Mouse (Mus musculus): ENCODE measurements around the gene Gpha2. TPM values are rescaled to one million over a fixed set of nuclear protein-coding genes. Genes with fewer than 3 reads are reported as not detected.
A peak's percentile ranks its signal among the peaks of the same experiment; 100 is the strongest.

The Gpha2 gene
- polyA plus RNA-seq, 1 experiment from 2014 or later = not detected

GRCm38 (mm10) chr19:6268170-6268528 lies 42.0 kb downstream of the Gpha2 start:
- Histone ChIP-seq H3K27me3 (replicated peaks) (peaks cover 7% of the 10 kb centered on the region; the same call in 1 of the 2 replicates), H3K9me3 (no peaks in the 10 kb centered on the region), H3K4me2 (replicated peaks) (no peak overlapping the region), H3K9ac (no peak overlapping the region), H3K27ac (no peak overlapping the region), H3K36me3 (no peaks in the 10 kb centered on the region), H3K4me1 (no peaks in the 10 kb centered on the region), H3K4me3 (no peak overlapping the region)
- WGBS = 13% methylated on average over 8 of the region's 8 CpGs
- peak; percentile 71; the same call in 1 of the 2 replicates for ATAC-seq (ENCODE audit: low FRiP score, low read depth)

DNA sequence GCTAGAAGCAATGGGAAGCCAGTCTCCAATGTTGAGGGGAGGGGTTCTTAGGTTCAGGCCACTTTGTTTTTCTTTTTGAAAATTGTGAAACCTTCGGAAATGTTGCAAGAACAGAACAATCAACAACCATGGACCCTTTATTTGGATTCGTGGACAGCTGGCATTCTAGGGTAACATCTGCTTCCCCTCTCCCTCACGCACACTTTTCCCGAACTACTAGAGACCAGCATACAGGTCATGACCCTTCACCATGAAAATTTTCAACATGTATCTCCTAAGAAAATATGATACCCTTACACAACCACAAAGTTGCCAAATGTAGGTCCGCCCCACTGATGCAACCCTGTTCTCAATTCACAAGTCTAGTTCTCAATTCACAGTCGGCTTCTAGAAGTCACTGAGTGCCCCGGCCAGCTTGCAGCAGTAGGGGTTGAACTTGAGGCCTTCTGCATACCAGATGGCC lies 42.5 kb downstream of the Gpha2 start:
- no peaks in the 10 kb centered on the region for H3K36me3 ChIP-seq
- no peaks in the 10 kb centered on the region for H3K9me3 ChIP-seq
- no peak for ATAC-seq (ENCODE audit: low FRiP score, low read depth)
- WGBS = 83% methylated on average over 7 of the region's 7 CpGs
- no peak overlapping the region for H3K4me3 ChIP-seq
- H3K27me3 ChIP-seq (replicated peaks) = peaks cover 7% of the 10 kb centered on the region; the same call in 1 of the 2 replicates
- no peaks in the 10 kb centered on the region for H3K4me1 ChIP-seq
- H3K9ac ChIP-seq = no peak overlapping the region
- H3K27ac ChIP-seq = no peak overlapping the region
- no peak overlapping the region for H3K4me2 ChIP-seq (replicated peaks)

DNA sequence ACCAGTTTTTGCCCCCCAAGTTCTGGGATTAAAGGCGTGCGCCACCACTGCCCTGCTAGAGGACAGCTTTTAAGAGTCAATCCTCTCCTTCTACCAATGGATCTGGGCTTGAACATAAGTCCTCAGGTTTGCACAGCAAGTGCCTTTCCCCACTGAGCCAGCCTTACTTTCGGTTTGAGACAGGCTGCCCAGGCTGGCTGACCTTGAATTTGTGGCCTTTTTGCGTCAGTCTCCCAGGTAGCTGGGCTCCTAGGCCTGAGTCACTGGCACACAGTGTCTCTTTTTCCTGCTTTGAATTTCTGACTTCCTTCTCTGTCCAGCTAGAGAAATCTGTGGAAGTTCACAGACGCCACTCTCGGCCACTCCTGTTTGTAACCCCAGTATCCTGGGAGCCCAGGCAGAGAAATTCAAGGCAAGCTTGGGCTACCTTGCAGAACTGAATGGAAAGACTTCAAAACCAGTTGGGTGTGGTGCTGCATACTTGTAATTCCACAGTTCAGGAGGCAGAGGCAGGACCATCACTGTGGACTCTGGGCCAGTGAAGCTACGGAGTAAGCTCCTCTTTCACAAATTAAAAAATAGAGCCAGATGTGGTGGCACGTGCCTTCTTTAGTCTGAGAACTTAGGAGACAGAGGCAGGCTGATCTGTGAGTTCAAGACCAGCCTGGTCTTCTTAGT lies 43.8 kb downstream of the Gpha2 start:
- Histone ChIP-seq H3K27ac (no peak overlapping the region), H3K36me3 (no peaks in the 10 kb centered on the region), H3K4me3 (no peak overlapping the region), H3K27me3 (replicated peaks) (peaks cover 7% of the 10 kb centered on the region; the same call in 1 of the 2 replicates), H3K9me3 (no peaks in the 10 kb centered on the region), H3K9ac (no peak overlapping the region), H3K4me2 (replicated peaks) (no peak overlapping the region), H3K4me1 (no peaks in the 10 kb centered on the region)
- no peak for ATAC-seq (ENCODE audit: low FRiP score, low read depth)
- 89% methylated on average over 8 of the region's 8 CpGs for WGBS

DNA sequence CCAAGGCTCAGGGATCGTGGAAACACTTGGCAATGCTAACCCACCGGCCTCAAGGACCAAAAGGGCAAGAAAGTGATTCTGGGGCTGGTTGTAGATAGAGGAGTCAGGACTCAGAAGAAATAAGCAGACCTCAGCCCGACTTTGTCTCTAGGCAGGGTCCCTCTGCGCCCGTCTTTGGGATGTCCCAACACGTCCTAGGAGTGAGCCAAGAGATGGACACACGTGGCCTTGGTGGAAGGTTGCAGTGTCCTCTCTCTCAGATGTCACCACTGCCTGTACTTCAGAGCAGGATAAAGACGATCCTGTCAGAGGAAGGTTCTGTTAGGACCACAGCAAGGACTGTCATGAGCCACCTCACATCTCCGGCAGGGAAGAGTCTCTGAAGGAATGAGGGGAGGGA lies 44.5 kb downstream of the Gpha2 start:
- Histone ChIP-seq H3K36me3 (no peaks in the 10 kb centered on the region), H3K9me3 (no peaks in the 10 kb centered on the region), H3K27ac (no peak overlapping the region), H3K27me3 (replicated peaks) (peaks cover 7% of the 10 kb centered on the region; the same call in 1 of the 2 replicates), H3K9ac (no peak overlapping the region), H3K4me2 (replicated peaks) (no peak overlapping the region), H3K4me1 (peaks cover 2% of the 10 kb centered on the region), H3K4me3 (no peak overlapping the region)
- WGBS = 65% methylated on average over 9 of the region's 9 CpGs
- ATAC-seq (ENCODE audit: low FRiP score, low read depth) = no peak

GRCm38 (mm10) chr19:6271206-6271605 lies 45.0 kb downstream of the Gpha2 start:
- no peak for ATAC-seq (ENCODE audit: low FRiP score, low read depth)
- 32% methylated on average over 8 of the region's 8 CpGs for WGBS

DNA sequence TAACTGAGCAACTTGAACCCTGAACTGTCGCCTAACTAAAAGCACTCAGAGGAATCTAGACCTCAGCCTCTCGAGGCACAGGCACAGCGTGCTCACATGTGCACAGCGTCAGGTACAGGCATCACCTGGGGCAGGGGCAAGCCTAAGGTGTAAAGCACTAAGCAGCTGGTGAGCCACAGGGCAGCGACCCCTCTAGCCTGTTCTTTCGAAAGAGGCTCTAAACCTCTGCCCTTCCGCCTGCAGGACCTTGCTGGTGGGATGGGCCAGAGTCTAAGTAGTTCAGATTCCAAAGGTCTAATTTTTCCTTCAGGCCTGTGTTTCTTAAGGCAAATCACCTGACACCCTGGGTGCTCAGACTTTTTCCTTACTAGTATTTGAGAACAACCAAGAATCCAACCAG lies 45.9 kb downstream of the Gpha2 start:
- WGBS = 70% methylated on average over 7 of the region's 7 CpGs
- Histone ChIP-seq H3K9me3 (no peaks in the 10 kb centered on the region), H3K4me1 (peaks cover 3% of the 10 kb centered on the region), H3K9ac (no peak overlapping the region), H3K36me3 (no peaks in the 10 kb centered on the region), H3K4me3 (no peak overlapping the region), H3K27ac (no peak overlapping the region), H3K4me2 (replicated peaks) (no peak overlapping the region), H3K27me3 (replicated peaks) (peaks cover 7% of the 10 kb centered on the region; the same call in 1 of the 2 replicates)
- no peak for ATAC-seq (ENCODE audit: low FRiP score, low read depth)

More at GRCm38 (mm10) chr19:6271206-6271605, 45.0 kb downstream of the Gpha2 start:
- H3K27me3 ChIP-seq (replicated peaks) = peaks cover 7% of the 10 kb centered on the region; the same call in 1 of the 2 replicates
- no peak overlapping the region for H3K4me3 ChIP-seq
- no peak overlapping the region for H3K27ac ChIP-seq
- no peak overlapping the region for H3K9ac ChIP-seq
- H3K4me2 ChIP-seq (replicated peaks) = no peak overlapping the region
- H3K36me3 ChIP-seq = no peaks in the 10 kb centered on the region
- H3K4me1 ChIP-seq = peaks cover 3% of the 10 kb centered on the region
- no peaks in the 10 kb centered on the region for H3K9me3 ChIP-seq

DNA sequence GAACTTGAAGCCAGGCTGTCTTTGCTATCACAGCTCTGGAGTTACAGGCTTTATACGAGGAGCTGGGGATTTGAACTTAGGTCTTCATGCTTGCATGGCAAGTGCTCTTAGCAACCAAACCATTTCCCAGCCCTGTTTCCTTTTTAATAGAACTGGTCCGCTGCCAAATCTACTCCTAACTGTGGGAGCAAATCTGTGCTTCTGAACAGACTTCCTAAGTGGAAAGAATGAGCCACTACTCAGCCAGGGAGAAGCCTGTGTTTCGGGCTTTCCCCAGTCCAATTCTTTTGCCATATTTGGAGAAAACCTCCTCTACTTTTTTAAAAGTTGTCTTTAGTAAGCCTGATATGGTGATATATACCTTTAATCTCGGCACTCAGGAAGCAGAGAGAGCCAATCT lies 46.6 kb downstream of the Gpha2 start:
- Histone ChIP-seq H3K36me3 (no peaks in the 10 kb centered on the region), H3K27me3 (replicated peaks) (peaks cover 7% of the 10 kb centered on the region; the same call in 1 of the 2 replicates), H3K4me3 (no peak overlapping the region), H3K4me2 (replicated peaks) (no peak overlapping the region), H3K27ac (no peak overlapping the region), H3K4me1 (peaks cover 7% of the 10 kb centered on the region), H3K9me3 (no peaks in the 10 kb centered on the region), H3K9ac (no peak overlapping the region)
- no peak for ATAC-seq (ENCODE audit: low FRiP score, low read depth)
- WGBS = 87% methylated on average over 4 of the region's 4 CpGs

GRCm38 (mm10) chr19:6273592-6273991 lies 47.4 kb downstream of the Gpha2 start:
- Histone ChIP-seq H3K4me2 (replicated peaks) (no peak overlapping the region), H3K4me3 (no peak overlapping the region), H3K27me3 (replicated peaks) (peaks cover 7% of the 10 kb centered on the region; the same call in 1 of the 2 replicates), H3K36me3 (no peaks in the 10 kb centered on the region), H3K4me1 (peaks cover 16% of the 10 kb centered on the region), H3K9ac (no peak overlapping the region), H3K9me3 (no peaks in the 10 kb centered on the region), H3K27ac (no peak overlapping the region)
- WGBS = 79% methylated on average over 4 of the region's 4 CpGs
- no peak for ATAC-seq (ENCODE audit: low FRiP score, low read depth)

GRCm38 (mm10) chr19:6273998-6274608 lies 47.9 kb downstream of the Gpha2 start:
- H3K4me1 ChIP-seq = peaks cover 21% of the 10 kb centered on the region
- H3K4me2 ChIP-seq (replicated peaks) = no peak overlapping the region
- H3K36me3 ChIP-seq = no peaks in the 10 kb centered on the region
- H3K27ac ChIP-seq = no peak overlapping the region
- 89% methylated on average over 13 of the region's 13 CpGs for WGBS
- no peak overlapping the region for H3K4me3 ChIP-seq
- no peak for ATAC-seq (ENCODE audit: low FRiP score, low read depth)
- H3K9me3 ChIP-seq = no peaks in the 10 kb centered on the region
- H3K27me3 ChIP-seq (replicated peaks) = peaks cover 7% of the 10 kb centered on the region; the same call in 1 of the 2 replicates
- H3K9ac ChIP-seq = no peak overlapping the region

DNA sequence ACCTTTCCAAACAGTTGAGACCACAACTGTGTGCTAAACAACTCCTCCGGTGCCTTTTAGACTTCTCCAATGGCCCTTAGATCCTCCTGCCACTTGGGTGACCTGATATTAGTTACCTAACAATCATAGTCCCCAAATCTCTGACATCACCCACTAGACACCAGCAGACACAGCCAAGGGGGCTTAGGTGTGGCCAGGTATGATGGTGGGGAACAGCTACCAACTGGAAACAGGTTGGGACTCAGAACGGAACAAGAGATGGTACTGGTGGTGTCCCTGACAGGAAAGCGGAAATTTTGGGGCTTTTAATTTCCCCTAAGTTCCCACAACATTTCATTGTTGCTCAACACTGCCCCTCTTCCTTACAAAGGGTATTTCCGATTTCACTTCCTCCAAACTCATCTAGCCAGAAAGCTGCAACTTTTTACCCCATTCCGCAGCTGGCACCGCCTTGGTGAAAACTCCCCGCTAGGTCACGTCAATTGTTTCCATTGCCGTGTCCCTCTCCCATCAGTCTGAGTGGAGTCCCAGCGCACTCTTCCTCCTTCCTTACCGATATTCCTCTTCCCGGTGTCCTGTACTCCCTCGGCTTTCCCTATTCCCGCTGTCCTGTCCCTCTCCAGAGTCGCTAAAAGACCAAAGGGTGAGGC lies 49.7 kb downstream of the Gpha2 start:
- peak overlapping the region; percentile 86 for H3K4me3 ChIP-seq
- peaks cover 32% of the 10 kb centered on the region for H3K4me1 ChIP-seq
- peak overlapping the region; percentile 52 for H3K9ac ChIP-seq
- 0 out of 2 replicates have a peak overlapping the region, but pooled peaks have one; percentile 3 for H3K27ac ChIP-seq
- peak overlapping the region; percentile 88 for H3K4me2 ChIP-seq (replicated peaks)
- H3K36me3 ChIP-seq = peaks cover 8% of the 10 kb centered on the region; the same call in 1 of the 2 replicates
- ATAC-seq (ENCODE audit: low FRiP score, low read depth) = no peak
- peaks cover 5% of the 10 kb centered on the region; the same call in 1 of the 2 replicates for H3K27me3 ChIP-seq (replicated peaks)
- 7% methylated on average over 15 of the region's 15 CpGs for WGBS
- no peaks in the 10 kb centered on the region for H3K9me3 ChIP-seq

GRCm38 (mm10) chr19:6276426-6277421 lies 50.5 kb downstream of the Gpha2 start, which contains the start of gene Ehd1:
Gene Ehd1, plus strand, starts transcription at chr19:6276725.
- no peaks in the 10 kb centered on the region for H3K9me3 ChIP-seq
- peak within 1 kb of the TSS; percentile 88 for H3K4me2 ChIP-seq (replicated peaks)
- no peaks in the 10 kb centered on the region for H3K27me3 ChIP-seq (replicated peaks)
- peak within 1 kb of the TSS; percentile 50 for H3K27ac ChIP-seq
- peaks cover 32% of the 10 kb centered on the region for H3K4me1 ChIP-seq
- H3K4me3 ChIP-seq = peak within 1 kb of the TSS; percentile 86
- ATAC-seq (ENCODE audit: low FRiP score, low read depth) = peak; percentile 94
- peak within 1 kb of the TSS; percentile 87 for H3K9ac ChIP-seq
- under 1% methylated on average over 106 of the region's 106 CpGs for WGBS
- peaks cover 17% of the 10 kb centered on the region; the same call in 1 of the 2 replicates for H3K36me3 ChIP-seq
